Mouse (Mus musculus) myocyte (in vitro differentiated cells): ENCODE measurements around the gene Arpin.

Source experiments
- POLR2A ChIP-seq: IDR thresholded peaks from one replicate; pipeline ENCODE4 v1.6.1; 2011; ENCODE audit warnings: low read depth, mild to moderate bottlenecking, control low read depth, moderate library complexity; ENCODE audit not compliant: insufficient read length
- POLR2AphosphoS2 ChIP-seq: IDR thresholded peaks from one replicate; pipeline ENCODE4 v1.6.1; 2011; ENCODE audit warnings: low read depth, control low read depth; ENCODE audit not compliant: insufficient read length
- TCF12 ChIP-seq: IDR thresholded peaks from one replicate; pipeline ENCODE4 v1.6.1; 2011; ENCODE audit warnings: mild to moderate bottlenecking, control low read depth; ENCODE audit not compliant: poor library complexity, insufficient read depth, severe bottlenecking

- TF ChIP-seq POLR2AphosphoS2 (no peak), TCF12 (no peak), POLR2A (no peak)
Observed at GRCm38 (mm10) chr7:79883613-79884334, 51.4 kb downstream of the Arpin start.
